Mouse (Mus musculus) E14TG2a.4 (cell line): ENCODE data around the gene Auts2.

Experiments used
- H3K27me3 ChIP-seq: 2 replicates; pipeline ENCODE4 v1.6.1; 2014; ENCODE audit warnings: low read length, control low read depth; ENCODE audit not compliant: insufficient read depth
- H3K36me3 ChIP-seq: 2 replicates; pipeline ENCODE4 v1.6.1; 2014; ENCODE audit warnings: low read length, control low read depth; ENCODE audit not compliant: insufficient read depth
- H3K4me1 ChIP-seq: replicated peaks from 2 replicates; pipeline ENCODE4 v1.6.1; 2014; ENCODE audit warnings: low read depth, low read length, control low read depth
- H3K4me3 ChIP-seq: replicated peaks from 2 replicates; pipeline ENCODE4 v1.5.1; 2014; ENCODE audit warnings: mild to moderate bottlenecking, low read length
- H3K9me3 ChIP-seq: 2 replicates; pipeline ENCODE4 v1.6.1; 2014; ENCODE audit warnings: low read length, control low read depth
- CTCF ChIP-seq: conservative IDR thresholded peaks from 2 replicates; pipeline ENCODE4 v1.5.1; 2014; ENCODE audit warnings: low read length
- NANOG ChIP-seq: IDR thresholded peaks from 2 replicates; pipeline ENCODE4 v1.6.1; 2014; ENCODE audit warnings: borderline replicate concordance, low read length, mixed read lengths
- POU5F1 ChIP-seq: IDR thresholded peaks from 2 replicates; pipeline ENCODE4 v1.6.1; 2014; ENCODE audit warnings: low read length, borderline replicate concordance

The Auts2 gene

DNA sequence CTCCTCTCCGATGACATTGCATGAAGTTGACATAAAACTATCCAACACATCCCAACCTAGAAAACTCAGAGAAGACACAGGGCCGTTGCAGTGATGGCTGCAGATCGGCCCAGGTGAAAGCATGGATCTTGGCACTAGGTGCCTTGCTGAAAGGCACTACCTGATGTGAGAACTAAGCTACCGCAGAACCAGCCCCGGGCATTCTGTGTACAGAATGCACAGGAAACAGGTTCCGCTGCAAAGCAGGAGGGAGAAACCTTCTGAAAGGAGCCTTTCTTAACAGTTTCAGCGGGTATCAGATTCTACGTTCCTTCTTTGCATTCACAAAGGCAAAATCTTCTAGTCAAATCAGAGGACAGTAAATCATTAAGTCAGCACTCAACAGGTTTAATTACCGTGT is 361.1 kb downstream of the Auts2 start:
- no peaks in the 10 kb centered on the region for H3K4me1 ChIP-seq
- no peaks in the 10 kb centered on the region for H3K27me3 ChIP-seq
- TF ChIP-seq NANOG, result no peak
- TF ChIP-seq CTCF, result no peak
- no peak for TF ChIP-seq POU5F1
- H3K4me3 ChIP-seq, result no peak overlapping the region
- H3K9me3 ChIP-seq, result no peaks in the 10 kb centered on the region
- no peaks in the 10 kb centered on the region for H3K36me3 ChIP-seq

DNA sequence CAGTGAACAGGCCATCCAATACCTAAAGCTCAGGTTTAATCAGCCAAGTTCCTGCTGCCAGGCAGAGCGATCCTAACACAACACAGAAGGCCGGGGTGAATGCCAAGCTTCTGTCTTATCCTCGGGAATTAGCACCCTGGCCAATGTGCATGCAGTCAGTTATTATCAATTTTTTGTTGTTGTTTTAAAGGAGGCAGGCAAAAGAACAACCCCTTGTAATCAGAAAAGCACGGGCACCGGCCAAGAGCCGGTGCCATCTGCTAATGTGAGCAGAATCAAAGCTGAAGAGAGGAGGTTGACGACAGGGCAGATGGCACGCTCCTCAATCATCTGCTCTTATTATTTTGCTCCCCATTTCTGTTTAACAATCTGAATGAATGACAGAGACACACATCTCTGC is 373.1 kb downstream of the Auts2 start:
- Histone ChIP-seq H3K9me3 (no peaks in the 10 kb centered on the region), H3K27me3 (no peaks in the 10 kb centered on the region), H3K36me3 (no peaks in the 10 kb centered on the region), H3K4me3 (no peak overlapping the region), H3K4me1 (no peaks in the 10 kb centered on the region)
- TF ChIP-seq NANOG, result no peak
- no peak for TF ChIP-seq POU5F1
- no peak for TF ChIP-seq CTCF

DNA sequence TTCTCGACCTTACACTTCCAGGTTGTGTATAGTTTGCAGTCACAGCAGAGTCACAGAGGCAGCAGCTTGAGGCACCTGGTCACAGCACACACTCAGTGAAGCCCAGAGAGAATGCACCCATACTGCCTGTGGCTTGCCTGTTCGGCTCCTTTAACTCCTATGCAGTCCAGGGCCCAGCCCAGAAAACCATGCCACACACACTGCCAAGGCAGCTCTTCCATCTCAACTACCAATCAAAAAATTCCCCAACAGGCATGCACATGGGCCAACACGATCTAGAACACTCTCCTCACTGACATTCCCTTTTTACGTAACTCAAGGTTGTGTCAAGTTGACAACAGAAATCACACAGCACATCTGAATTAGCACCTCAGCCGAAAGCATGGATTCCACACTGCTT is 374.3 kb downstream of the Auts2 start:
- Histone ChIP-seq H3K4me1 (no peaks in the 10 kb centered on the region), H3K9me3 (no peaks in the 10 kb centered on the region), H3K27me3 (no peaks in the 10 kb centered on the region), H3K36me3 (no peaks in the 10 kb centered on the region), H3K4me3 (no peak overlapping the region)
- no peak for TF ChIP-seq POU5F1
- TF ChIP-seq CTCF, result no peak
- no peak for TF ChIP-seq NANOG

DNA sequence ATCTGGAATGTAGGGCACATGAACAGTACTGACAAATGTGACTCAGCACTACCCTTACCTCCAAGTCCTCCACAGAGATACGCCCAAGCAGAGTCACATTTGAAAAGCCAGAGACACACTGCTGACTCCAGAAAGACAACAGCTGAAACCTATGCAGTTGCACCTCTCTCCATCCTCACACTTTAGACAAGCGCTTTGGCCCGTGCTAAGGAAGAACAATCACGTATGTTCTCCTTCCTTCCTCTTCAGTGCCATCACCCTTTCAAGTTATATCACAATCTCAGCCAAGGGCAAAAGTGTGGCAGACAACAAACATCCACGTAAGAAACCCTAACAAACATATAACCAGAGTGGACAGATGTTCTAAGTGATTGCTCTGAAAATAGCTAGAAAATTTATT is 374.9 kb downstream of the Auts2 start:
- H3K4me3 ChIP-seq, result no peak overlapping the region
- TF ChIP-seq NANOG (no peak), CTCF (no peak), POU5F1 (no peak)
- H3K27me3 ChIP-seq, result no peaks in the 10 kb centered on the region
- no peaks in the 10 kb centered on the region for H3K9me3 ChIP-seq
- H3K36me3 ChIP-seq, result no peaks in the 10 kb centered on the region
- no peaks in the 10 kb centered on the region for H3K4me1 ChIP-seq

DNA sequence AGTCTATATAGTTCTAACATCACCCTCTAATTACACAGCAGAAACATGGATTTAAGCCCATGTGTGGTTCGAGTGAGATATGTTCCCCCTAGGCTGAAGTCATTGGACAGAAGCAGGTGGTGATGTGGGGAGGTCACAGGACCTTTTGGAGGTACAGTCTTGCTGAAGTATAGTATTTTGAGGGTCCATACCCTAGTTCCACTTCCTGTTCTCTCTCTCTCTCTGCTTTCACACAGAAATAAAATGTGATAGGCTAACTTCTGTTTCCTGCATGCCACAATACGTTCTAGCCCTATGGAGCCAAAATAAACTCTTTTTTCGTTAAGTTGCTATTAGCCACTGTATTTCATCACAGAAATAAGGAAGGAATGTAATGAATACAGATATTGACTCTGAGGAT is 376.6 kb downstream of the Auts2 start:
- TF ChIP-seq POU5F1 (no peak), CTCF (no peak), NANOG (no peak)
- Histone ChIP-seq H3K4me3 (no peak overlapping the region), H3K27me3 (no peaks in the 10 kb centered on the region), H3K9me3 (no peaks in the 10 kb centered on the region), H3K36me3 (no peaks in the 10 kb centered on the region), H3K4me1 (no peaks in the 10 kb centered on the region)

DNA sequence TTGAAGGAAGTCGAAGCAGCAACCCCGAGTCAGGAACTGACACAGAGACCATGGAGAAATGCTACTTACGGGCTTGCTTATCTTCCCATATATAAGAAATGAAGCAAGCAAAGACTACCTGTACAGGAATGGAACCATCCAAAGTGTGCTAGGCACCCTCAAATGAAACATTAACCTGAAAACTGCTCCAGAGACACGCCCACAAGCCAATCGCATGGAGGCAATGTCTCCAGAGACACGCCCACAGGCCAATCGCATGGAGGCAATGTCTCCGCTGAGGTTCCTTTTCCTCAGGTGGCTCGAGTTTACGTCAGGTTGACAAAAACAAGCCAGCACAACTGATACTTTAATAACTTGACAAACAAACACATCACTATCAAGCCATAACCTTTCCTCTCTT is 379.2 kb downstream of the Auts2 start:
- Histone ChIP-seq H3K27me3 (no peaks in the 10 kb centered on the region), H3K4me3 (no peak overlapping the region), H3K4me1 (no peaks in the 10 kb centered on the region), H3K9me3 (no peaks in the 10 kb centered on the region), H3K36me3 (no peaks in the 10 kb centered on the region)
- no peak for TF ChIP-seq POU5F1
- TF ChIP-seq CTCF, result no peak
- TF ChIP-seq NANOG, result no peak

DNA sequence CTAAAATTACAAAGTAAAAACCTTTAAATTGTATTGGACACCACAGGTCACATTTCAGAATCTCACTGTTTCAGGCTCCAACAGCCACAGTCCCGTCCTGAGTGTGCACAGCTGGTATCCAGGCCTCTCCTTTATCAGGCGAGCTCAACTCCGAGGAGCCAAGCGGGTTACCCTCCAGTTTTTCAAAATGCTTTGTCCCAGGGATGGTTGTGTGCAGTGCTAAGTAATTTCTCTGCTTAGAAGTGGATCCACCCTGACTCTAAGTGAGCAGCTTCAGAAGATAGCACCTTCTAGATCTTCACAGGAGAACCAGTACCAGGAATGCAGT is 381.0 kb downstream of the Auts2 start:
- TF ChIP-seq NANOG (no peak), CTCF (no peak), POU5F1 (no peak)

DNA sequence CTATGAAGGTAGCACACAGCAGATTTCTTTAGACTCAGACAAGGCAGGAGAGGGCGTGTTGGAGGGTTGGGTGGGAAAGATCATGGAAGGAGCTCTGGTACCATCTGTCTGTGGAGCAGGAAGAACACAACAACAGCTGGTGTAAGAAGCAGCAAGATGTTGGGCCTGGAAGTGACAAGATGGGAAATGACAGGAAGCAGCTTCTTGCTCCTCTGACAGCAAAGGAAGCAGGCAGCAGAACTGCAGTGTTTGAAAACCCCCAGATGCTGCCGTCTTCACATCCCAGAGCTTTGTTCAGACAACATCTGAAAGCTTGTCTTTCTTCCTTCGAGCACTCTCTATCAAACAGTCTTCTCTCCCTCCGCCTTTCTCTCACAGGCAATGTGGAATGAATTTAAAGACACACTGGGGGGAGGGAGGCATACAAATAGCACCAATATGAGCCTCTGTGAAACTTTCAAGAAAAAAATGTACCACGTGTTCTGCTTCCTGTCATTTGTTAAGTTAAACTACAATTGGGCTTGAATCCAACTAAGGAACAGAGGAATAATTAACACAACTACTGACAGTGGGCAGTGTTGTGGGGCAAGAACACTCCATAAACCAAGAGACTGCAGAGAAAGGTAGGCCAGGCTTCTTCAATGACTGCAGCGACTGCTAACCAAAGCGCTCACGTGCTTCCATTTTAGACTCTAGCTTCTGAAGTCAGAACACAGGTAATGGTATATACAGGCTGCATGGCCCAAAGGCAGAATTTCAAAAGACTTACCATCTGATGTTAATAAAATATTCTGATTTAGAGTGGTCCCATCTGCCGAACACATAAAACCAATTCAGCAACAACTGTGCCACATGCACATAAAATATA is 381.6 kb downstream of the Auts2 start:
- H3K4me3 ChIP-seq, result no peak overlapping the region
- no peaks in the 10 kb centered on the region for H3K27me3 ChIP-seq
- no peaks in the 10 kb centered on the region for H3K36me3 ChIP-seq
- TF ChIP-seq POU5F1, result no peak
- TF ChIP-seq CTCF, result no peak
- TF ChIP-seq NANOG, result no peak
- H3K4me1 ChIP-seq, result no peaks in the 10 kb centered on the region
- H3K9me3 ChIP-seq, result no peaks in the 10 kb centered on the region

More for the DNA sequence above, 381.0 kb downstream of the Auts2 start:
- H3K36me3 ChIP-seq, result no peaks in the 10 kb centered on the region
- no peaks in the 10 kb centered on the region for H3K27me3 ChIP-seq
- H3K9me3 ChIP-seq, result no peaks in the 10 kb centered on the region
- no peak overlapping the region for H3K4me3 ChIP-seq
- no peaks in the 10 kb centered on the region for H3K4me1 ChIP-seq

DNA sequence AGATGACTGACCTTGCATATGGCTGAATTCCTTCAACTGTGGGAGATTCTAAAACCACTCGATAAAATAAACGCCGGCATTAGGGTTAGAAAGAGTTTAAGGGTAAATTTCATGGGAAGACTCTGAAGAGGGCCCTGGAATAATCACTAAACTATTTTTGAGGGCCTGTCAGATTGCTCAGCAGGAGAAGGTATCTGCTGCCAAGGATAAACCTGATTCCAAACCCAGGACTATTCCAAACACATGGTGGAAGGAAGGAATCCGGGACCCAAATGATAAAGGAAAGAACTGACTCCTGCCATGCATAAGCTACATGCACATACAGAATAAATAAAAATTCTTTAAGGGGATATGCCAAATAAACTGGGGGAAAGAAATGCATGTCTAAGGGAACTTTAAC is 399.0 kb downstream of the Auts2 start:
- TF ChIP-seq POU5F1 (no peak), NANOG (no peak), CTCF (no peak)
- no peaks in the 10 kb centered on the region for H3K9me3 ChIP-seq
- no peak overlapping the region for H3K4me3 ChIP-seq
- no peaks in the 10 kb centered on the region for H3K36me3 ChIP-seq
- no peaks in the 10 kb centered on the region for H3K27me3 ChIP-seq
- H3K4me1 ChIP-seq, result no peaks in the 10 kb centered on the region
